In the genomic region with DNA sequence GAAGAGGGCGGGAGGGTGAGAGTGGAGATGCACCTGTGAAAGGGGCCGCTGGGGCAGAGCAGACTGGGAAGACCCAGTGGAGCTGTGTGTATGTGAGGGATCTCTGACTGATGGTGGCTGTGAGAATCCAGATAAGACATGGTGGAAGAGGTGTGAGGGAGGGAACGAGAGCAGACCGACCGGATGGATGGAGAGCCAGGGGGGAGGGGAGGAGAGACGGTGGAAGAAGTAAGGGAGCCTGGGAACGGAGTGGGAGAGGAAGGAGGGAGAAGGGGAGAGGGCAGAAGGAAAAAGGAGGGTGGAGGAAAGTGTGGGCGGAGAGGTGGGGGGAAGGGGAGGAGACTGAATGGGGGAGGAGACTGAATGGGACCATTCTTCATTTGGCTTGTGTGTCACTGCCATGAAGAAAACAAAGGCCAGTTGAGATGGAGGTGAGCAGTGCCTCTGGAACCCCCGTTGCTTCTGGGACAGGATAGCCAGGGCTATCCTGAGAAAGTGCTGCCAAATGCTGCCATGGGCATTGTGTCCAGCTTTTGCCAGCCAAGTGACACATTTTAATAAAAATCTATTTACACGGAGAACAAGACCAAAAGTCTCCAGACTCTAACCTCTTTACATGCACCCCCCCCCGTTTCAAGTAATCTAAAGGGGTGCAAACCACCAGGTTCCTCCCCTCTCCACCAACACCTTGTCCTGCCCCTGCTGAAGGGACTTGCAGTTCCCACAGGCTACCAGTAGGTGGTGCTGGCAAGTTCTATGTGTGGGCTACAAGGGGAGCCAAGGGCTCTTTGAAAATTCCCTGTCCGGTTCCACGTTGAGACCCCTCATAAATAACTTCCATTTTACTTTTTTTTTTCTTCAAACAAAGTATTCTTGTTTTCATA, we compare ENCODE assay signal across 8 mouse cellular contexts.
A peak's percentile ranks its signal among the peaks of the same experiment; 100 is the strongest.
DNase-seq lines count a peak whose midpoint lies in the region; ATAC-seq and TF ChIP-seq lines count a peak whose summit lies in the region.

No protein-coding gene starts in this region.

- WGBS in forebrain, postnatal 0 days = 30% methylated on average over 13 of the region's 13 CpGs
- 33% methylated on average over 13 of the region's 13 CpGs for WGBS in hindbrain, embryonic 13.5 days

- ATAC-seq in forebrain, postnatal 0 days = peak; percentile 60
- peak; percentile 50; the same call in 1 of the 2 replicates for ATAC-seq in hindbrain, embryonic 13.5 days (ENCODE audit: low FRiP score)

- no peaks in the 10 kb centered on the region for H3K4me1 ChIP-seq in forebrain, postnatal 0 days (ENCODE audit: insufficient read depth)
- H3K4me1 ChIP-seq in hindbrain, embryonic 13.5 days (replicated peaks) = peaks cover 20% of the 10 kb centered on the region; the same call in 1 of the 2 replicates

- no peak overlapping the region for H3K27ac ChIP-seq in forebrain, postnatal 0 days (ENCODE audit: low read depth, low read length)
- H3K27ac ChIP-seq in hindbrain, embryonic 13.5 days = no peak overlapping the region

- no peak overlapping the region for H3K9ac ChIP-seq in forebrain, postnatal 0 days
- no peak overlapping the region for H3K9ac ChIP-seq in hindbrain, embryonic 13.5 days

- H3K9me3 ChIP-seq in forebrain, postnatal 0 days (ENCODE audit: low read length) = no peaks in the 10 kb centered on the region
- H3K9me3 ChIP-seq in hindbrain, embryonic 13.5 days = no peaks in the 10 kb centered on the region

- H3K4me2 ChIP-seq in forebrain, postnatal 0 days (ENCODE audit: low read depth) = no peak overlapping the region
- H3K4me2 ChIP-seq in hindbrain, embryonic 13.5 days = no peak overlapping the region

- H3K36me3 ChIP-seq in forebrain, postnatal 0 days (ENCODE audit: insufficient read depth) = no peaks in the 10 kb centered on the region
- no peaks in the 10 kb centered on the region for H3K36me3 ChIP-seq in hindbrain, embryonic 13.5 days

- no peaks in the 10 kb centered on the region for H3K27me3 ChIP-seq in forebrain, postnatal 0 days (ENCODE audit: insufficient read depth, low read length)
- H3K27me3 ChIP-seq in hindbrain, embryonic 13.5 days = no peaks in the 10 kb centered on the region

- peak; percentile 61 for DNase-seq in Muller cell, postnatal 12 days (ENCODE audit: inconsistent ontology term)
- DNase-seq in cerebellum, adult 18-20 months = peak; percentile 87 to 90
- DNase-seq in forebrain, postnatal 0 days = peak; percentile 83
- DNase-seq in layer of hippocampus, postnatal 14 days (ENCODE audit: low spot score in 2 of 2) = peak; percentile 75 to 83
- DNase-seq in lung, postnatal 10 days = peak; percentile 89
- peak; percentile 82 for DNase-seq in retina, postnatal 1 day
- DNase-seq in thymus, postnatal 4 days = peak; percentile 88

- no peak overlapping the region for H3K4me3 ChIP-seq in forebrain, postnatal 0 days (ENCODE audit: low read depth, low read length)
- H3K4me3 ChIP-seq in hindbrain, embryonic 13.5 days = no peak overlapping the region

- TF ChIP-seq CTCF in forebrain, postnatal 0 days (IDR thresholded peaks at IDR 0.05; ENCODE audit: low read depth) = peak; percentile 94
